Mouse (Mus musculus) fat pad, adult 2 months (tissue): Measurements from ENCODE around the gene Vmn1r199.
"Not testable (repeated sequence)": the region's sequence is repeated elsewhere in the genome, so short reads cannot be mapped to it uniquely, and the experiment has no call there.

Experiments used
- DNase-seq: peaks from one replicate; pipeline ENCODE4 v3.0.0-alpha.2; 2011; ENCODE audit warnings: low read depth, low spot score; ENCODE audit errors: extremely low read depth

The Vmn1r199 gene

GRCm38 (mm10) chr13:22379518-22379917 is at the start of gene Vmn1r199:
Vmn1r199 (plus strand) TSS chr13:22379818.
- DNase-seq = no peak

GRCm38 (mm10) chr13:22333269-22333668 is 46.3 kb upstream of the Vmn1r199 start:
- no peak for DNase-seq

GRCm38 (mm10) chr13:22335565-22335964 is 44.1 kb upstream of the Vmn1r199 start:
- DNase-seq = no peak

GRCm38 (mm10) chr13:22350064-22350463 is 29.6 kb upstream of the Vmn1r199 start, which contains the start of gene Vmn1r198:
Vmn1r198 (plus strand) TSS chr13:22350364.
- no peak for DNase-seq

GRCm38 (mm10) chr13:22350813-22351212 is 28.8 kb upstream of the Vmn1r199 start:
- DNase-seq = no peak

GRCm38 (mm10) chr13:22381128-22381527 is 1.5 kb downstream of the Vmn1r199 start:
- DNase-seq = not testable (repeated sequence)

- DNase-seq = no peak
These were observed 3.8 kb downstream of the Vmn1r199 start for GRCm38 (mm10) chr13:22383401-22383800.

GRCm38 (mm10) chr13:22387050-22387449 is 7.4 kb downstream of the Vmn1r199 start:
- DNase-seq = no peak

- no peak for DNase-seq
These were observed 10.5 kb downstream of the Vmn1r199 start, which contains the start of gene Vmn1r200 for GRCm38 (mm10) chr13:22390073-22390472. Vmn1r200 (plus strand) TSS chr13:22390373.

- no peak for DNase-seq
These were observed 23.4 kb downstream of the Vmn1r199 start for GRCm38 (mm10) chr13:22402978-22403377.
